Mouse (Mus musculus) C2C12 (cell line): ENCODE data around the gene Ctnna2. TPM values are rescaled to one million over a fixed set of nuclear protein-coding genes. Genes with fewer than 3 reads are reported as not detected.

Experiments used
- H3K27me3 ChIP-seq: one replicate; pipeline ENCODE4 v1.6.1; 2011; ENCODE audit not compliant: control insufficient read depth, insufficient read depth, insufficient read length
- H3K36me3 ChIP-seq: one replicate; pipeline ENCODE4 v1.6.1; 2011; ENCODE audit not compliant: control insufficient read depth, insufficient read depth
- H3K4me3 ChIP-seq: one replicate; pipeline ENCODE4 v1.5.1; 2011; ENCODE audit warnings: mild to moderate bottlenecking, control low read depth; ENCODE audit not compliant: poor library complexity, insufficient read depth, severe bottlenecking
- H3K79me2 ChIP-seq: one replicate; pipeline ENCODE4 v1.6.1; 2011; ENCODE audit not compliant: control insufficient read depth, insufficient read depth
- H3K79me3 ChIP-seq: one replicate; pipeline ENCODE4 v1.6.1; 2011; ENCODE audit warnings: low read depth, control low read depth
- H3ac ChIP-seq: one replicate; pipeline ENCODE3; 2011; ENCODE audit warnings: low read depth; ENCODE audit not compliant: control insufficient read depth, insufficient read length
- CEBPB ChIP-seq: IDR thresholded peaks from one replicate; pipeline ENCODE4 v1.6.1; 2011; ENCODE audit warnings: low read depth, mild to moderate bottlenecking, control low read depth, moderate library complexity
- CTCF ChIP-seq: IDR thresholded peaks from one replicate; pipeline ENCODE4 v1.5.1; 2011; ENCODE audit not compliant: control insufficient read depth, insufficient read depth, insufficient read length
- FOSL1 ChIP-seq: IDR thresholded peaks from one replicate; pipeline ENCODE4 v1.8.0; 2011; ENCODE audit warnings: mild to moderate bottlenecking, low read length; ENCODE audit not compliant: poor library complexity, insufficient read depth, severe bottlenecking
- MAX ChIP-seq: IDR thresholded peaks from one replicate; pipeline ENCODE4 v1.6.1; 2011; ENCODE audit warnings: mild to moderate bottlenecking, control low read depth
- MYOD1 ChIP-seq: IDR thresholded peaks from one replicate; pipeline ENCODE4 v1.6.1; 2011; ENCODE audit warnings: low read depth; ENCODE audit not compliant: control insufficient read depth, insufficient read length
- MYOG ChIP-seq: IDR thresholded peaks from one replicate; pipeline ENCODE4 v1.6.1; 2011; ENCODE audit not compliant: control insufficient read depth, insufficient read length; ENCODE audit errors: extremely low read depth
- USF1 ChIP-seq: IDR thresholded peaks from one replicate; pipeline ENCODE4 v1.6.1; 2011; ENCODE audit warnings: low read depth, mild to moderate bottlenecking, control low read depth, moderate library complexity
- polyA plus RNA-seq: library from polyadenylated mRNA; unstranded; fragments of >200 nt; fragmentation: generic; extraction: Trizol; gene quantifications from one replicate; pipeline ENCODE4 v1.2.1, GENCODE M21; 2012; ENCODE audit warnings: missing spikeins

The Ctnna2 gene
- polyA plus RNA-seq, 1 experiment: not detected

- no peaks in the 10 kb centered on the region for H3K79me3 ChIP-seq
These were observed 17.5 kb downstream of the Ctnna2 start for GRCm38 (mm10) chr6:77962011-77962410.

GRCm38 (mm10) chr6:77951276-77951675 is 28.2 kb downstream of the Ctnna2 start:
- Histone ChIP-seq H3ac (no peak overlapping the region), H3K79me3 (no peaks in the 10 kb centered on the region), H3K36me3 (no peaks in the 10 kb centered on the region), H3K4me3 (no peak overlapping the region), H3K79me2 (no peaks in the 10 kb centered on the region), H3K27me3 (no peaks in the 10 kb centered on the region)
- TF ChIP-seq USF1 (no peak), CTCF (no peak), CEBPB (no peak), MYOD1 (no peak), MAX (no peak), MYOG (no peak), FOSL1 (no peak)

More at GRCm38 (mm10) chr6:77962011-77962410, 17.5 kb downstream of the Ctnna2 start:
- no peaks in the 10 kb centered on the region for H3K27me3 ChIP-seq
- no peak overlapping the region for H3K4me3 ChIP-seq
- H3ac ChIP-seq: no peak overlapping the region
- no peaks in the 10 kb centered on the region for H3K36me3 ChIP-seq
- no peaks in the 10 kb centered on the region for H3K79me2 ChIP-seq
- TF ChIP-seq MAX: no peak

GRCm38 (mm10) chr6:77950690-77951089 is 28.8 kb downstream of the Ctnna2 start:
- TF ChIP-seq CEBPB (no peak), MAX (no peak), MYOD1 (no peak), MYOG (no peak), FOSL1 (no peak), CTCF (no peak), USF1 (no peak)
- Histone ChIP-seq H3K79me2 (no peaks in the 10 kb centered on the region), H3ac (no peak overlapping the region), H3K4me3 (no peak overlapping the region), H3K27me3 (no peaks in the 10 kb centered on the region), H3K36me3 (no peaks in the 10 kb centered on the region), H3K79me3 (no peaks in the 10 kb centered on the region)

DNA sequence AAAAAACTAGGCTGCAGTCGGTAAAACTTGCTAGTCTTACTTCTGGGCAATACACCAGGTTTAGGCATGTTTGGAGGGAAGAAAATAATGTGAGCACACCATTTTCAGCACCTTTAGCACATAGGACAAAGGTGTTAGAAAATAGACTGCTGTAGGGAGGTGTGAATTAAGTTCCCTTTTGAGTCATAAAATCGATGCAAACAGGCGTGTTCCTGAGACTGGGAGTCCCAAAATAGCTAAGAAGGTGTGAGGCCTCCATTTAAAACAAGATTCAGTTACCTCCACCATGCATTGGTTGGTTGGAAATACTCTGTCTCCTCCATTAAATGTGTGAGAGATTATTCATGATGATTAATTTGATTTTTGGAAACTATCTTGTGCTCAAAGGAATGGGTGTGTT is 50.1 kb downstream of the Ctnna2 start:
- H3K27me3 ChIP-seq: no peaks in the 10 kb centered on the region
- H3K4me3 ChIP-seq: no peak overlapping the region
- no peak for TF ChIP-seq USF1
- no peak for TF ChIP-seq CTCF
- no peak for TF ChIP-seq CEBPB
- no peaks in the 10 kb centered on the region for H3K79me3 ChIP-seq
- H3ac ChIP-seq: no peak overlapping the region
- no peaks in the 10 kb centered on the region for H3K36me3 ChIP-seq
- H3K79me2 ChIP-seq: no peaks in the 10 kb centered on the region

DNA sequence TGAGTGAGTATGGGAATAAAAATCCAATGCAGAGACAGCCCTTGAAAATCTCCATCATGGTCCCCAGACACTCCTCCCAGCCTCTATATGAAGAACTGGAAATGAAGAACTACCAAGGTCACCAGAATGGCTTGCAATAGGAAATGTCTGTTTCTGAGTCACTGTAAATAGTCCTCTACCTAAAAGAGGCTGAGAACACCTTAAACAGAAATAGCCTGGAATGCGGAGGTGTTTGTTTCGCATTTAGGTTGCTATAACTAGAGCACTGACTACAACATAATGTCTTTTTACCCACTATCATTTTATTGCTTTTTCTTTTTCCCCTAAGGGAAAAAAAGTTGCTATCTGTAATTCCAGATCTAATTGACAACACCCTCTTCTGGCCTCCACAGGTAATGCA is 106.3 kb downstream of the Ctnna2 start:
- no peaks in the 10 kb centered on the region for H3K27me3 ChIP-seq
- no peaks in the 10 kb centered on the region for H3K36me3 ChIP-seq
- TF ChIP-seq FOSL1 (no peak), MYOD1 (no peak), CTCF (no peak), MYOG (no peak), MAX (no peak), USF1 (no peak), CEBPB (no peak)
- H3K79me2 ChIP-seq: no peaks in the 10 kb centered on the region
- no peak overlapping the region for H3K4me3 ChIP-seq
- no peak overlapping the region for H3ac ChIP-seq
- H3K79me3 ChIP-seq: no peaks in the 10 kb centered on the region

DNA sequence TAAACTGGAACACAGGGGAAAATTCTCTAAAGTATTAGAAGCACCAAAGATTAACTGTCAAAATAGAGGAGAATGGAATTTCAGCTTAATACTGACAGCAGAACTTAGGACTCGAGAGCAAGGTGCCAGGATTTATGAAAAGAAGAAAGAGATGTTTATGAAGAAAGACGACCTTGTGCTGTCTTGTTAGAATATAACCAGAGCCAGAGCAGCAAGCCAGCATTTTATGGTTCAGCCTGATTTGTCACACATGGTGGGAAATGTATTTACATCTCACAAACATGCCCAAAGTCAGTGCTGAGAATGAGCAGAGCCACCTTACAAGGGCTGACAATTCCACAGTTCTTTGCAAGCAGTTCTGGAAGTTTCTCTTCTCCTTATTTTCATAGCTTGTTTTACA is 110.2 kb downstream of the Ctnna2 start:
- H3K27me3 ChIP-seq: no peaks in the 10 kb centered on the region
- no peaks in the 10 kb centered on the region for H3K36me3 ChIP-seq
- H3K4me3 ChIP-seq: no peak overlapping the region
- no peaks in the 10 kb centered on the region for H3K79me3 ChIP-seq
- H3K79me2 ChIP-seq: no peaks in the 10 kb centered on the region
- no peak for TF ChIP-seq MYOG
- no peak for TF ChIP-seq USF1
- no peak for TF ChIP-seq MYOD1
- no peak for TF ChIP-seq FOSL1
- no peak for TF ChIP-seq MAX
- TF ChIP-seq CTCF: no peak
- no peak for TF ChIP-seq CEBPB
- no peak overlapping the region for H3ac ChIP-seq
